Mouse (Mus musculus) ovary, postnatal 10 days (tissue): ENCODE data around the gene Ttc13.

Source experiments
- DNase-seq: peaks from one replicate; pipeline ENCODE4 v3.0.0; 2022; ENCODE audit warnings: low spot score

Ttc13 gene

GRCm38 (mm10) chr8:124653568-124654475 is 68.0 kb downstream of the Ttc13 start:
- DNase-seq, result no peak

DNA sequence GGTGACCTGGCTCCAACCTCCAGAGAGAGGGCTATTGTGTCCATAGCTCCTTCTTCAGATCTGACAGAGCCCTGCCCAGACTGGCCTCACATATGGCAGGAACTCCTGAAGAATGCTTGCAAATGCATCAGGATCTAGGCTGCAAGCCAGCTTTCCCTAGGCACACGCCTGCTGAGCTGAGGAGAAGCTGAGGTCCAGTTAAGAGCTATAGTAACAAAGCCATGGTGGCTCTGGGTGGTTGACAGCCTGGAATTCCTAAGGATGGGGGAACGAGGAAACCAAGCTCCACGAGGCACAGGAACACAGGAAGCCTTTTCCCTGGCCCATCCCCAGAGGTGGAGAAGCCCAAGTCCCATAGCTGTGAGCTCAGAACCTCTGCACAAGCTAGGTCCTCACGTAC is 69.2 kb downstream of the Ttc13 start:
- no peak for DNase-seq

DNA sequence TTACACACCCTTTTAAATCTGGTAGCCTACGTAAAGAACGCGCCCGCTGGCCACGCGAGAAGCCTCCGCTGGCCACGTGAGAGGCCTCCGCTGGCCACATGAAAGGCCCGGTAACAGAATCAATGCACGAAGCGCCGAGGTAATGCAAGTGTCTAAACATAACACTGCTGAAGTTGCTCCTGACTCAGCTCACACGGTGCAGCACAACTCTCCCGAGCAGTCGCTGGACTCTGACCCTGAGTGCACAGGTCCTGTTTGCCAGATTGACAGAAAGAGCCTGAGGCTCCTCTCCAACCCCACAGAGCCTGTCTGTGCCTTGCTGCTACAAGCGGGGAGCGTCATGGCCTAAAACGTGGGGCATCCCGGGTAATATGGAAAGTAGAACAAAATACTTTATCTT is 70.0 kb downstream of the Ttc13 start:
- DNase-seq, result no peak

GRCm38 (mm10) chr8:124648311-124648710 is 73.5 kb downstream of the Ttc13 start:
- no peak for DNase-seq

GRCm38 (mm10) chr8:124643540-124644339 is 78.0 kb downstream of the Ttc13 start:
- DNase-seq, result no peak

GRCm38 (mm10) chr8:124641599-124641998 is 80.2 kb downstream of the Ttc13 start:
- no peak for DNase-seq

DNA sequence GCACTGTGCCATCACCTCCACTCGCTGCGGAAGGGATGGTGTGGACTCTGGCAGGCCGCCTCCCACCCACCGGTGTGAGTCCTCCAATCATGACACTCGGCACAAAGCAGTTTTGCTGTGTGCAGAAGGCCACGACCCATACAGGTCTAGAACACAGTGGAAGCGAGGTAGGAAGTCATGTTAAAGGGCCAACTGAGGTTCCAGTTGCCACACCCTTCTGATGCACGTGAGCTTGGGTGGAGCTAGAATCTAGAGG is 86.6 kb downstream of the Ttc13 start:
- DNase-seq, result no peak

DNA sequence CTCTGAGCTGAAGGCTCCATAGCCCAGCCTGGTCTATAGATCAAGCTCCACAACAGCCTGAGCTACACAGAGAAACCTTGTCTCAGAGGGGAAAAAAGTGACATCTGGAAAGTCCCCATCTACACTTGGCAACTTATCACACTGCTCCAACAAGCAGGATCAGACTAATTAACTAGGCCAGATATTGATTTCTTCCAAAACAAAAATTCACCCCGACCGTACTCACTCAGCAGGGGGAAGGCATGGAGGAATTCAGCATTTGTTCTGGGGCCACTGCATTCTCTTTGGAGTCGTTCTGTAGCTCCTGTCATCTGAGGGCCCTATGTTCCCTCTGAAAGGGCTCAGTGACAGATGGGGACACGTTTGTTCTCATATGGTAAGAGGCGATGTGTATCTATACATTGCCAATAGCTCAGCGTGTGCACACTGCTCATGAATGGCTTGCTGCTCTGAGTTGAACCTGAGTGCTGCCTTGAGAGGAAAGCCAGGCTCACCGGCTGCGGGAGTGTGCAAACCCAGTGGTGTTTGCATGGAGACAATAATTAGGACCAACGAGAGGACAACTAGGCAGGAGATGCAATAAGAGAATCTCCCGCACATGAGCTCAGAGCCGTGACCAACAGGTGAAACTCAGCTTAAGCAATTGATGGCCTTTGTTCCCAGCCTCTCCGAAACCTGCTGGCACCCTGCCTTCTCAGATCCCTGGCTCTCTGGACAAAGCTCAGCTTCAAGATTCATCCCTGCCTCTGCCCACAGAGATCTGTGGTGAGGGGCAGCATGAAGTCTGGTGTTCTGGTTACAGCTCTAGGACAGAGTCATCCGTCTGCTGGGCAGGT is 87.2 kb downstream of the Ttc13 start:
- DNase-seq, result no peak

GRCm38 (mm10) chr8:124633001-124633703 is 88.6 kb downstream of the Ttc13 start:
- no peak for DNase-seq

DNA sequence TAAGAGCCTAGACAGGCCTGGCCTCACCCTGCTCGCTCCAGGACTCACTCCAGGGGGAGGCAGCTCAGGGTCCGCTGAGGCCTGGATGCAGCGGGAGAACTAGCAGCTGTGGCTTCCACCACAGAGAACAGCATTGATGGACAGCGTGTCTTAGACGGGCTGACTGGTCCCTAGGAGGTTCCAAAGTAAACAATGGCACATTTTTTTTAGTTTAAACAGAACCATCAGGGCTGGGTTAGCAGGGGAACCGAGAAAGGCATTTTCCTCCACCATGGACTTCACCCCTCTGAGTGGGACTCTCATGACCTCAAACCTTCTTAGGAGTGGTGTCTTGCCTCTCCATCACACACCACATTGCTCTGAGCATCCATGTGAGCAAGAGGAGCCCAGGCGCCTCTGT is 89.8 kb downstream of the Ttc13 start:
- no peak for DNase-seq

GRCm38 (mm10) chr8:124630891-124631290 is 90.9 kb downstream of the Ttc13 start:
- no peak for DNase-seq

DNA sequence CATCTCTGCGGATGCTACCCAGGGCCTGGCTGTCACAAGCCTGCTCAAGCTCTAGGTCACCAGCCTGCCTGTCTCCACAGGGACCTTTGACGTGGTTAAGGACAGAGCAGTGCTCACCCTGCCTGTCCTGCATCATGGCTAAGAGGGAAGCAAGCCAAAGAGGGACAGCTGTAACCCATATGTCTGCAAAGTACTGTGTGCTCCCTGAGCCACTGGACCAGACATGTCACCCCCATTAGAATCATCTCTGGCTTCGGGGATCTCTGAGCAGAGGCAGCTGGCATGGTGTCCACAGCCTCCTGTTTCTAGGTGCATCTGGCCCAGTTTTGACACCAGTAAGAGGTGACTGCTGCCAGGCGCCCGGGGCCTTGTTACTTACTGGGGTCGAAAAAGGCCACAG is 91.3 kb downstream of the Ttc13 start:
- no peak for DNase-seq

DNA sequence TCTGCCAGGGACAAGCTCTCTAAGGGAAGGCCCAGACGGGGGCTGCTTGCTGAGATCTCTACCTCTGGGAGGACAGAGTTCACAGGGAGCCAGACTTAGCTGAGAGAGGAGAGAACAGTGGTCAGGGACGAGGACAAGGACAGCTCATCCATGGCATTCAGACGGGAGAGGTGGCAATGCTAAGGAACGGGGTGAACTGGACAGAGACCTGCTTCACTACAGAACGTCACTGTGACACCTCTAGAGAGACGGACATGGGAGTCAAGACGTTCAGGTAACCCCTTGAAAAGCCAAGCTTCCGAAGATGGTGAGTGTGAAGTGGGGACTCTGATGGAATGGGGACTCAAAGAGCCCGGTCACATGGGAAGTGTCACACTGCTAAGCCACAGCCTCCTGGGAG is 95.5 kb downstream of the Ttc13 start:
- DNase-seq, result no peak
